Mouse (Mus musculus) left cerebral cortex, postnatal 25 days (tissue): ENCODE measurements around the gene Rxylt1. TPM values are rescaled to one million over a fixed set of nuclear protein-coding genes. Genes with fewer than 3 reads are reported as not detected.

Experiments
- DNase-seq, 2 experiments: peaks; one replicate each; pipeline ENCODE4 v3.0.0; 2022; ENCODE audit warnings: low spot score in 2 of 2, mixed read lengths in 1 of 2
- intact Hi-C: fragments of 180-260 bp; cut with DNase I; formaldehyde crosslinking; loops from one replicate; pipeline ENCODE4 v1.15.1; 2025
- total RNA-seq, 2 experiments: library from RNA; stranded (reverse); gene quantifications; 2 replicates each; pipeline ENCODE4 v1.2.3; 2021

The Rxylt1 gene
- total RNA-seq, 2 experiments from 2014 or later: 42.7 to 43.0 TPM

DNA sequence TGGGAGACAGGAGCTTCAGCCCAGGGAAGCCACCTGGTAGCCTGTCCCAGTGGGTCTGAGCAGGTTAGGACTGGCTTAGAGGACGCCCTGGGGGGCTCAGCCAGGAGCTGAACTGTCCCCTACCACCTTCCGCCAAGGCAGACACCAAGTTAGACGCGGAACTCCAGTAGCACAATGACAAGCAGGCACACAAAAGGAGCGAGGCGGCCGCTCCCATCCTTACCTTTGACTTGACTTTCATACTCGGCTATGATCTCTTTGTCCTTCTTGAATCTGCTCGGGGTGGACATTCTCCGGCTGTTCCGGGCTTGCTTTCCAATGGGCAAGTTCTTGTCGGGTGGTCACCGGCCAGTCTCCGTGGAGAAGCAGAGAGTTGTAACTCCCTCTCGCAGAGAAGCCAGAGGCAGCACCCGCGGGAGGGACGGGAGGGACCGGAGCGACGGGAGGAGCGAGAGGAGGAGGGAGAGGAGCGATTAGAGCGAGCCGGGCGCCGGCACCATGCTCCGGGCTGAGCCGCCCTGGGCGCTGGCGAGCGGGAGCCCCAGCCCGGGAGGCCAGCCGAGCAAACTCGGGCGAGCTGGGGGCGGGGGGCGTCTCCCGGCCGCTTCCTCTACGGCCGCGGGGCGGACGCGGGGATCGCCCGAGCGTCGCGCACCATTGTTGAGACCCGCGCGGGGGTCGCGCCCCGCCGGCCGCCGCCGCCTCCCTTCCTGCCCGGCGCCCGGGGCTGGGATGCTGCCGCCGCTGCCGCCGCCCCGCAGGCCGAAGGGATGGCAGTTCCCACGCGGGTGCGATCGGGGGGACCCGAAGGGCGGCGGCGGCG, 50.1 kb downstream of the Rxylt1 start, which contains the start of gene Srgap1:
Srgap1 (minus strand) TSS at position 412 of the 823 bp plus-strand sequence.
- intact Hi-C loops: loop anchor here (5.0 kb wide), 2 partner anchors 75 to 210 kb away; no protein-coding TSS in a partner anchor

DNA sequence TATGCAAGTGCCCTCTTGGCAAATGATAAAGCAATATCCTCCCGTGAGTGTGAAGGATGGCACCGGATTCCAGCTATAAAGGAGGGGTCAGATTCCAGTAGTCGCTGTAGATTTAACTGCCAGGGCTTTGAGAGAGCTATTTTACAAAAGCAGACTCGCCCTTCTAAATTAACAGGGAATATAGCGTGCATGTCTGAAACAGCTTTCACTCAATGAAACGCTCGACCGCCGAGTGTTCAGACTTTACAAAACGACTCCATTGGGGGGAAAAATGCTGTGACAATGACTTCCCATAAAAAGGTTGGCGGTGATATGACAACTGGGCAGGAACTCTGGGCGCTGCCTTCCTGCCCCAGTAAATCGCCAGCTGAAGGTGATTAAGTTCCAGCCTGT, 50.7 kb downstream of the Rxylt1 start:
- no peak for DNase-seq
- intact Hi-C loops: loop anchor here (5.0 kb wide), 2 partner anchors 74 to 209 kb away; no protein-coding TSS in a partner anchor

More for the DNA sequence above, 50.1 kb downstream of the Rxylt1 start, which contains the start of gene Srgap1:
- DNase-seq: peak; percentile 35 to 44

DNA sequence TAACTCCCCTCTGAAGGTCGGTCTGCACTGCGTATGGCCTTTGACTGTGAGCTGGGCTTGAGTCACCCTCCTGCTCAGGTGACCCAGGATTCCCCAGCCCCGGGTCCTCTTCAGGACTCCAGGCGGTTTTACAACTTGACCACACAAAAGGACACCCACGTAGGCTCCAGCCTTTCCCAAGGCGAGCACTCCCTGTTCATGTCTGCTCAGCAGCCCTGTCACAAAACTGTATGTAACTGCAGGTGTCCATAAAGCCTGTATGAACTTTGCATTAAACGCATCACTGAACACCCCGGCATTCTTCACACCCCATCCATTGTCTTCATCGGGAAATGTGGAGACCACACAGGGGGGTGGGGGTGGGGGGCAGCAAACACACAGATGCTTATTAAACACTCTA, 51.2 kb downstream of the Rxylt1 start:
- intact Hi-C loops: loop anchor here (5.0 kb wide), 2 partner anchors 74 to 209 kb away; no protein-coding TSS in a partner anchor
- no peak for DNase-seq

DNA sequence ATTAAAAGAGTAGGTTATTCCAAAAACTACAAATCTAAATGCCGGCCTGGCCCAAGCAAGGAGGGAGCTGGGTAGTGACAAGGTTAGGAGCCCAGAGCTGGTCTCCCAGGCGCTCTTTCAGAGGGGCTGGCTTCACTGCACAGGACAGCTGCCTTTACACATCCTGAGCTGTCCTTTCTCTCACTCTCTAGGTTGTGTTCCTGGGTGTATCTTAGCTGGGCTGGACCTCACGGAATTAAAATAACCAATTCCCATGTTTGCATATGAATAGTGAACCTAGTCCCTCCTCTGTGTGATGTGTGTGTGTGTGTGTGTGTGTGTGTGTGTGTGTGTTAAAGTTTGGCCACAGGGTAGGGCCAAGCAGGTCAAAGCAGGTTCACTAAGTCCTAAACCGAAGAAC, 52.2 kb downstream of the Rxylt1 start:
- no peak for DNase-seq
- intact Hi-C loops: loop anchor here (5.0 kb wide), 2 partner anchors 73 to 208 kb away; no protein-coding TSS in a partner anchor

DNA sequence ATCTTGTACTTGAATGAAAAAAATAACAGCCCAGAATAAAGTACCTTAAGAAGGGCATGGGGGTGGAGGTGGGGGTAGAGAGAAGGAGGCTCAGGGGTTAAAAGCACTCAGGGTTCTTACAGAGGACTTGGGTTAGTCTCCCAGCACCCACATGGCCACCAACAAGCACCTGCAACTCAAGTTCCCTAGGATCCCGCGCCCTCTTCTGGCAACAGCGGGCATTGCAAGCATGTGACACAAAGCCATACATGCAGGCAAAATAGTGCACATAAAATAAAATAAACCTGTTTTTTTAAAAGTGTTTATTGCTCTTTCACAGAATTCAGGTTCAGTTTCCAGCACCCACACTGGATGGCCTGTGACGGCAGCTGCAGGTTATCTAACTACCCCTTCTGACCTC, 56.8 kb downstream of the Rxylt1 start:
- intact Hi-C loops: no loop called here
- DNase-seq: no peak

DNA sequence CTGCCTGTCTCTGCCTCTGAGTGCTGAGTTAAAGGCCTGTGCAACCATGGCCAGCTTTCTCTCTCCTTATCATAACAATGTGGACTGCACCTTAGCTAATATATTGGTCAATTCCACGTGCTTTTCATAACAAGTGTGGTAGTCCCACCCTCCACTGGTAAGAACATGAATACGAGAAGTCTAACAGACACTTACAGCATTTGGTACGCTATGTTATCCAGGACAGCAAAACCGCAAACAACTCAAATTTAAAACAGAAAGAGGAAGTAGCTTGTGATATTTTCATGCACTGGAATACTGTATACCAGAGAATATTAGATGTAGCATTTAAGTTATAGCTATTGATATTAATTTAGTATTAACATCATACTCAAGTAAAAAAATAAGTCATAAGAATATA, 57.6 kb downstream of the Rxylt1 start:
- no peak for DNase-seq

DNA sequence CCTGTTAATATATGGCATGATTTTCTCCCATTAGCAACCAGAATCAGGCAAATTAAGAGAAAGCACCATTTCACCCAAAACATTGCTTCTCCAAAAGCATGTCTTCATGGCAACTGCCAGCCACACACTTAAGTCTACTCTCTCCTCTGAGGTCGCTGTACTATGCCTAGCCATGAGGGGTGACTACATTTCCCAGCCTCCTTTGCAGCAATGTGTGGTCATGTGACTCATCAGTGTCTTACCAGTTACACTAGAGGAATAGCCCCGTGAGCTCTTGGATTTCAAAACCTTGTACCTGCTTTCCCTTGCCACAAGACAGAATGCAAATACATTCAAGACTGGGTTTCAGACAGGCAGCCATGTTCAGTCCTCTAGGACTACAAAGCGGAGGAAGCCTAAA, 58.6 kb downstream of the Rxylt1 start:
- DNase-seq: peak in 1 of 2 experiments; percentile 45
- intact Hi-C loops: no loop called here

More for the DNA sequence above, 57.6 kb downstream of the Rxylt1 start:
- intact Hi-C loops: no loop called here

DNA sequence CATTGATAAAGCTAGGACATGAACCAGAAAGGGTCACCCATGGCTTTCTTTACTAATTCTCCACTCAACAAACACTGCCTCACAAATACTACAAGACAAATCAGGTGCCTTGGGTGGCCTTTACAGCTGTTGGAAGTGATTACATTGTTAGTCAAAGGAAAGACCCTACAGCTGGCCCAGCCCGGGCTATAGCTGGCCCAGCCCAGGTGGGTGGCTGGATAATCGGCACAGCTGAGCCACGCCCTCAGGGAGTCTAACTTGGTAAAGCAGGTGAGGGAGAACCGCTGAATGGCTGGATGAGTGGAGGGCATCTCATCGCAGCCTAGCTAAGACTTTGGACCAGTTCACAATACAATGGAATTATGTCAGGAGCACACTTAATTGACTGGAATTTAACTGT, 63.9 kb downstream of the Rxylt1 start:
- no peak for DNase-seq
- intact Hi-C loops: no loop called here

DNA sequence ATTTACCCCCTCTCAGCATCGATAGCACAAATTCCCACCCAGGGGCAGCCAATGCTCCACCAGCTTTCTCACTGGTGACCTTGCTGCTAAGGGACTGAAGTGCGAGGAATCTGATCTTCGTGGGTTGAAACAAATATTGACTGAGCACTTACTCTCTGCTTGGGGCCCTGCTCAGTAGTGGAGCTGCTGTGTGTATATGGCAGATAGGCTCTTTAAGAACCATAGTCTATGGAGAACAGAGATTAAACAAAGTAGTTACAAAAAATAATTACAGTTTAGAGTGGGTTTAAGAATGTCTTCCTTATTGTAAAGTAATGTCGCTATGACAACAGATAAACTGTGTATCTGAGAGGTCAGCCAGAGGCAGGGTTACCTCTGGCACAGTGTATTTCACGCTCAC, 66.8 kb downstream of the Rxylt1 start:
- DNase-seq: no peak
- intact Hi-C loops: no loop called here

DNA sequence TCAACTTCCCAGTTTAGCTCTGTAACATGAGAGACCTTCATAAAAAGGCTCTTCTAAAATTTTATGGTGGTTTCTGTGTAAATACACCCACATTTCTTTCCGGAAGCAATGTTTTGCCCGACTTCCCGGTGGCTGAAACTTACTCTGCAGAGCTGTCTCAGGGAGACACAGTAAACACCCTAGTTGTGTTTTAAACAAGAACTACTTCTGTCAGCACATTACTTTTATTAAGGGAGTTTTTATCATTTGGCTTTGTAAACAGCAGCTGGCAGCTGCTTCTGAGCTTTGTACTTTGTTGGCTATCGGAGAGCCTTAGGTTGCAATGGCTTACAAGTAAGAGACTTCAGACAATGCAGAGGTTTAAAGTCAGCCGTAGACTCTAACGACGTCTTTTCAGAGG, 67.4 kb downstream of the Rxylt1 start:
- intact Hi-C loops: no loop called here
- DNase-seq: no peak

Other genes with a start within 250 kb of the Rxylt1 start
- gene Srgap1, start 50.1 kb downstream of the Rxylt1 start, total RNA-seq: 10 to 100 TPM in 1 of 2 experiments, 1 to 10 TPM in 1; 8.5 to 12.5 TPM